7 mouse cellular contexts compared by ENCODE assay signal in genomic region chr1:36070190-36070589, GRCm38 (mm10). TPM values are rescaled to one million over a fixed set of nuclear protein-coding genes. Genes with fewer than 3 reads are reported as not detected.
DNase-seq lines count a peak whose midpoint lies in the region; ATAC-seq lines count a peak whose summit lies in the region.

No protein-coding gene starts in this region.

- peaks cover 61% of the 10 kb centered on the region for H3K4me1 ChIP-seq in lung, embryonic 15.5 days
- peaks cover 49% of the 10 kb centered on the region for H3K4me1 ChIP-seq in embryonic facial prominence, embryonic 14.5 days (ENCODE audit: control insufficient read depth, insufficient read depth, low read length)
- peaks cover 73% of the 10 kb centered on the region for H3K4me1 ChIP-seq in hindbrain, embryonic 15.5 days (replicated peaks)
- H3K4me1 ChIP-seq in midbrain, embryonic 15.5 days: peaks cover 68% of the 10 kb centered on the region

- peak overlapping the region; percentile 70 for H3K9ac ChIP-seq in lung, embryonic 15.5 days
- H3K9ac ChIP-seq in embryonic facial prominence, embryonic 14.5 days (ENCODE audit: low read depth, low read length): peak overlapping the region; percentile 82
- peak overlapping the region; percentile 84 for H3K9ac ChIP-seq in hindbrain, embryonic 15.5 days
- H3K9ac ChIP-seq in midbrain, embryonic 15.5 days: peak overlapping the region; percentile 86

- H3K36me3 ChIP-seq in lung, embryonic 15.5 days: no peaks in the 10 kb centered on the region
- H3K36me3 ChIP-seq in embryonic facial prominence, embryonic 14.5 days (ENCODE audit: control insufficient read depth, insufficient read depth, low read length): 0 out of 2 replicates have a peak, but pooled peaks cover 9% of the 10 kb centered on the region
- H3K36me3 ChIP-seq in hindbrain, embryonic 15.5 days: no peaks in the 10 kb centered on the region
- no peaks in the 10 kb centered on the region for H3K36me3 ChIP-seq in midbrain, embryonic 15.5 days (replicated peaks)

- H3K27me3 ChIP-seq in lung, embryonic 15.5 days: no peaks in the 10 kb centered on the region
- no peaks in the 10 kb centered on the region for H3K27me3 ChIP-seq in embryonic facial prominence, embryonic 14.5 days (replicated peaks; ENCODE audit: control insufficient read depth, insufficient read depth, low read length)
- no peaks in the 10 kb centered on the region for H3K27me3 ChIP-seq in hindbrain, embryonic 15.5 days
- 0 out of 2 replicates have a peak, but pooled peaks cover 3% of the 10 kb centered on the region for H3K27me3 ChIP-seq in midbrain, embryonic 15.5 days (replicated peaks)

- peak overlapping the region; percentile 85 for H3K4me3 ChIP-seq in lung, embryonic 15.5 days
- peak overlapping the region; percentile 89 for H3K4me3 ChIP-seq in embryonic facial prominence, embryonic 14.5 days (ENCODE audit: low read depth, low read length)
- peak overlapping the region; percentile 95 for H3K4me3 ChIP-seq in hindbrain, embryonic 15.5 days
- H3K4me3 ChIP-seq in midbrain, embryonic 15.5 days: peak overlapping the region; percentile 91

- no peaks in the 10 kb centered on the region for H3K9me3 ChIP-seq in lung, embryonic 15.5 days
- no peaks in the 10 kb centered on the region for H3K9me3 ChIP-seq in embryonic facial prominence, embryonic 14.5 days (ENCODE audit: control insufficient read depth, low read length)
- H3K9me3 ChIP-seq in hindbrain, embryonic 15.5 days: no peaks in the 10 kb centered on the region
- H3K9me3 ChIP-seq in midbrain, embryonic 15.5 days: no peaks in the 10 kb centered on the region

- H3K27ac ChIP-seq in lung, embryonic 15.5 days: peak overlapping the region; percentile 75; the same call in 1 of the 2 replicates
- H3K27ac ChIP-seq in embryonic facial prominence, embryonic 14.5 days (replicated peaks; ENCODE audit: low read depth, low read length): no peak overlapping the region
- H3K27ac ChIP-seq in hindbrain, embryonic 15.5 days (replicated peaks): no peak overlapping the region
- H3K27ac ChIP-seq in midbrain, embryonic 15.5 days: no peak overlapping the region

- no peak for DNase-seq in lung, postnatal 25 days (ENCODE audit: low spot score)
- no peak for DNase-seq in embryonic facial prominence, embryonic 14.5 days (ENCODE audit: low spot score)
- DNase-seq in spleen, adult 12 weeks (ENCODE audit: low spot score): no peak

- no peak for ATAC-seq in lung, embryonic 15.5 days (ENCODE audit: borderline replicate concordance, extremely low read depth, low FRiP score, low TSS enrichment)
- no peak for ATAC-seq in embryonic facial prominence, embryonic 14.5 days (ENCODE audit: low read depth)
- ATAC-seq in hindbrain, embryonic 15.5 days (ENCODE audit: low FRiP score, low read depth): no peak
- ATAC-seq in midbrain, embryonic 15.5 days (replicated peaks): no peak
- no peak for ATAC-seq in megakaryocyte progenitor cell, adult 5-6 weeks (replicated peaks; ENCODE audit: poor library complexity)

- H3K4me2 ChIP-seq in lung, embryonic 15.5 days: peak overlapping the region; percentile 96
- peak overlapping the region; percentile 97 for H3K4me2 ChIP-seq in embryonic facial prominence, embryonic 14.5 days (ENCODE audit: low read depth, low read length)
- peak overlapping the region; percentile 86 for H3K4me2 ChIP-seq in hindbrain, embryonic 15.5 days
- H3K4me2 ChIP-seq in midbrain, embryonic 15.5 days: peak overlapping the region; percentile 90

- 52% methylated on average over 6 of the region's 6 CpGs for WGBS in lung, embryonic 15.5 days
- WGBS in embryonic facial prominence, embryonic 14.5 days: 51% methylated on average over 6 of the region's 6 CpGs
- WGBS in hindbrain, embryonic 15.5 days: 39% methylated on average over 6 of the region's 6 CpGs
- WGBS in midbrain, embryonic 15.5 days: 37% methylated on average over 6 of the region's 6 CpGs

RNA-seq across cellular contexts. Expression of gene Hs6st1, which starts 2.0 kb away (rescaled TPM):
- polyA plus RNA-seq in lung, embryonic 15.5 days (2015; fragmentation: Nextera tagmentation; extraction: Ambion mirVana): 11.7 and 12.7 TPM in 2 replicates
- 10.1 and 11.5 TPM in 2 replicates for polyA plus RNA-seq in embryonic facial prominence, embryonic 14.5 days (2014; fragmentation: Nextera tagmentation; extraction: Ambion mirVana)
- polyA plus RNA-seq in hindbrain, embryonic 15.5 days (2015; fragmentation: Nextera tagmentation; extraction: Ambion mirVana): 31.0 and 31.3 TPM in 2 replicates
- 26.1 and 29.6 TPM in 2 replicates for polyA plus RNA-seq in midbrain, embryonic 15.5 days (2015; fragmentation: Nextera tagmentation; extraction: Ambion mirVana)
- total RNA-seq in megakaryocyte progenitor cell, adult 5-6 weeks (2015): 12.6 and 17.7 TPM in 2 replicates
- total RNA-seq in megakaryocyte progenitor cell, adult 5-6 weeks (2017): 7.3 and 10.0 TPM in 2 replicates
